Mouse (Mus musculus) bone marrow macrophage, adult 2 months (primary cell): ENCODE results near the gene Mgat4c. TPM values are rescaled to one million over a fixed set of nuclear protein-coding genes. Genes with fewer than 3 reads are reported as not detected.

Experiments
- H3K27ac ChIP-seq: 2 replicates; pipeline ENCODE4 v1.5.1; 2012; ENCODE audit warnings: low read depth, low read length; ENCODE audit not compliant: insufficient read depth
- H3K4me1 ChIP-seq: 2 replicates; pipeline ENCODE4 v1.6.1; 2012; ENCODE audit warnings: low read length; ENCODE audit not compliant: control insufficient read depth, insufficient read depth
- H3K4me3 ChIP-seq: 2 replicates; pipeline ENCODE4 v1.5.1; 2012; ENCODE audit warnings: mild to moderate bottlenecking, low read length, moderate library complexity; ENCODE audit not compliant: insufficient read depth
- CTCF ChIP-seq: IDR thresholded peaks from 2 replicates; pipeline ENCODE4 v1.5.1; 2012; ENCODE audit warnings: low read depth, mild to moderate bottlenecking, low read length, moderate library complexity
- POLR2A ChIP-seq: IDR thresholded peaks from 2 replicates; pipeline ENCODE4 v1.6.1; 2012; ENCODE audit warnings: mild to moderate bottlenecking, low read depth, low read length, borderline replicate concordance
- polyA plus RNA-seq: library from polyadenylated mRNA; stranded (reverse); fragments of >200 nt; gene quantifications from 2 replicates; pipeline ENCODE4 v1.2.4, GENCODE M21; 2012; ENCODE audit not compliant: missing spikeins, insufficient read depth, insufficient read length

Mgat4c gene
- polyA plus RNA-seq, 1 experiment, result not detected

- Histone ChIP-seq H3K4me1 (no peaks in the 10 kb centered on the region), H3K27ac (no peak overlapping the region), H3K4me3 (no peak overlapping the region)
- TF ChIP-seq POLR2A (no peak), CTCF (no peak)
Observed at GRCm38 (mm10) chr10:101816902-101817301, 135.6 kb downstream of the Mgat4c start.

GRCm38 (mm10) chr10:101827944-101828343 lies 146.7 kb downstream of the Mgat4c start:
- TF ChIP-seq POLR2A, result no peak
- TF ChIP-seq CTCF, result no peak

GRCm38 (mm10) chr10:101856115-101856514 lies 174.8 kb downstream of the Mgat4c start:
- Histone ChIP-seq H3K4me3 (no peak overlapping the region), H3K27ac (no peak overlapping the region), H3K4me1 (no peaks in the 10 kb centered on the region)
- TF ChIP-seq CTCF (no peak), POLR2A (no peak)

More at GRCm38 (mm10) chr10:101827944-101828343, 146.7 kb downstream of the Mgat4c start:
- Histone ChIP-seq H3K4me3 (no peak overlapping the region), H3K27ac (no peak overlapping the region), H3K4me1 (no peaks in the 10 kb centered on the region)

GRCm38 (mm10) chr10:101889866-101890265 lies 208.6 kb downstream of the Mgat4c start:
- TF ChIP-seq POLR2A, result no peak
- no peak for TF ChIP-seq CTCF
- Histone ChIP-seq H3K4me1 (no peaks in the 10 kb centered on the region), H3K4me3 (no peak overlapping the region), H3K27ac (no peak overlapping the region)

DNA sequence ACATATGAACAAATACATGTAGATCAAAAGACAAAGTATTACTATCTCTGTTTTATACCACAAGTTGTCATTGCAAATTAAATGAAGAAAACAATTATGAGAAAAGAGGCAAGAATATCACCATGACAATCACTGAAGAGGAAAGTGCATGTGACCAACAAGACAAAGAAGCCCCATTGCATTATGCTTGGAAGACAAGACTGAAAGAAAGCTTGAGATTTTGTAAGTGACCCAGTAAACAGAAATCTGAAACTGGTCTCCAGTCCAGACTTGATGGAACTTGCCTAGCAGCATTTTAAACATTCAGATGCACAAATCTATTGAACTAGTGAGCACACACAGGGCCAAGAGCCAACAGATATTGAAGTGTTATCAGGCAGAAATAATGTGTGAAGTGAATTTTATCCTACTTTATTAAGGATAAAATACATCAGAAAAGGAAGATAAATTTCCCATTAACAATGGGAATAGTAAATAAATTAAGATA lies 236.1 kb downstream of the Mgat4c start:
- H3K4me3 ChIP-seq, result no peak overlapping the region
- H3K4me1 ChIP-seq, result no peaks in the 10 kb centered on the region
- H3K27ac ChIP-seq, result no peak overlapping the region
- TF ChIP-seq CTCF (no peak), POLR2A (no peak)

DNA sequence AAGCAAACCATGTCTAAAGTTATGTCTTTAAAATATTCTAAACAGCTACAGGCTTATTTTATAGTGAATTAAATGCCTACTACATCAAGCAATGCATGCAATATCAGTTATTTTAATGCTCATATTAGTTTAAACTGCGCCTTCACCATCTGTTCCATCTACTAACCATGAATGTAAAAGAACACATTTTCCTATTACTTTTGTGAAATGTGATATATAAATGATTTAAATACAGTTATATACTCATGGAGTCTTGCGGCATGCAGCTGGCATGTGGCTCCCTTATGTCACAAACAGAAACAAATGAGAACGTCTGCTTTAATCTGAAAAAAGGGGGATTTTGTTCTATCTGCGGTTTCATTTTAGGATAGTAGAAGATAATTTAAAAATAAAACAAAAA lies 316.3 kb downstream of the Mgat4c start:
- no peaks in the 10 kb centered on the region for H3K4me1 ChIP-seq
- TF ChIP-seq CTCF (no peak), POLR2A (no peak)
- no peak overlapping the region for H3K27ac ChIP-seq
- no peak overlapping the region for H3K4me3 ChIP-seq

GRCm38 (mm10) chr10:102042513-102042912 lies 361.2 kb downstream of the Mgat4c start:
- TF ChIP-seq CTCF (no peak), POLR2A (no peak)

DNA sequence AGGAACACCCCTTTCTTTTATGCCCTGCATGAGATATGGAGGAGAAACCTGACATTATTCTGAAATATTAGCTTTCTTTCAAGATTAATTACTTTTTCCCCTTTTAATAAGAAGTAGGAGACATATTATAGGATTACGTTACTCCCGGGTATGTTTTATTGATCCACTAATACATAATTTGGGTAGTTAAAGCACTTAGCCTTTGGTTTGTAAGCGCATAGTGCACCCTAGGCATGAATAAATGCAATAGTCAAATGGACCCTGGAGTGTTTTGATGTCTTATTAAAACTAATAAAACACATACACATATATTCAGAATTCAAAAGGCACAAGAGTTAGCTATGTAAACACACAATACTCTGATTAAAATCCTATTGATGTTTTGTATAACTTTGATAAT lies 374.9 kb downstream of the Mgat4c start:
- H3K4me1 ChIP-seq, result no peaks in the 10 kb centered on the region
- H3K27ac ChIP-seq, result no peak overlapping the region
- no peak for TF ChIP-seq CTCF
- TF ChIP-seq POLR2A, result no peak
- no peak overlapping the region for H3K4me3 ChIP-seq

More at GRCm38 (mm10) chr10:102042513-102042912, 361.2 kb downstream of the Mgat4c start:
- Histone ChIP-seq H3K27ac (no peak overlapping the region), H3K4me1 (no peaks in the 10 kb centered on the region), H3K4me3 (no peak overlapping the region)

DNA sequence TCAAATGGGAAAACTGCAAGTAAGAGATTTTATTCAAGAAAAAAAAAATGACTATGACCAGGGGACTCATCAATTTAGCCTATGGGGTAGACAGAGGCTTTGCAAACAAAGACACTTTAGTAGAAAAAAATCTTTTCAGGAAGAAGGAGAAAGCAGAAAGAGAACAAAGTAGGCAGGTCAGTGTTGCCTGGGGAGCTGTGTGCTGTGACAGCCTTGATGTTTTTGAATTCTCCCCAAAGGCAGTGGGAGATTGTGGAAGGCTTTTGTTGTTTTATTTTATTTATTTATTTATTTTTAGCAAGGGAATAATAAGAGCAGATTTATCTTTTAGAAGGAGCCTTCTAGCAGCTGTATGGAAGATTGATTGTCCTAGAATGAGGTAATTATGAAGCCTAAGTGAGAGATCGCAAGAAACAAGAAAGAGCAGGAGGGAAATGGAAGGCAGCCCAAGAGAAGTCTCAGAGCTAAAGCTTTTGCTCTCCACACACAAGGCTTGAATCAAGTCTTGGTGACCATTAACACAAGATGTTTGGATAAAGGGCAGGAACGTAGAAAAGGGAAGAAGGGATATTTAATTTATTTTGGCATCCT lies 375.8 kb downstream of the Mgat4c start:
- H3K4me3 ChIP-seq, result no peak overlapping the region
- TF ChIP-seq POLR2A (no peak), CTCF (no peak)
- no peak overlapping the region for H3K27ac ChIP-seq
- no peaks in the 10 kb centered on the region for H3K4me1 ChIP-seq

GRCm38 (mm10) chr10:102074541-102075398 lies 393.5 kb downstream of the Mgat4c start:
- Histone ChIP-seq H3K4me1 (no peaks in the 10 kb centered on the region), H3K27ac (no peak overlapping the region), H3K4me3 (no peak overlapping the region)
- no peak for TF ChIP-seq CTCF
- no peak for TF ChIP-seq POLR2A
